Mouse (Mus musculus) midbrain, embryonic 15.5 days (tissue): Measurements from ENCODE around the gene Mmadhc. TPM values are rescaled to one million over a fixed set of nuclear protein-coding genes. Genes with fewer than 3 reads are reported as not detected.

Source experiments
- ATAC-seq: fragments of 200-750 bp; cut with Nextera tagmentation; replicated peaks from 2 replicates; pipeline ENCODE4 v1.8.0; 2017; ENCODE audit warnings: moderate TSS enrichment
- H3K27ac ChIP-seq: fragments of 300-500 bp; sonication (generic); 2 replicates; pipeline ENCODE4 v1.5.1; 2015; ENCODE audit warnings: mild to moderate bottlenecking, inconsistent platforms
- H3K27me3 ChIP-seq: fragments of 300-500 bp; sonication (generic); replicated peaks from 2 replicates; pipeline ENCODE4 v1.6.1; 2015; ENCODE audit warnings: inconsistent platforms
- H3K36me3 ChIP-seq: fragments of 300-500 bp; sonication (generic); replicated peaks from 2 replicates; pipeline ENCODE4 v1.6.1; 2015; ENCODE audit warnings: inconsistent platforms
- H3K4me1 ChIP-seq: fragments of 300-500 bp; sonication (generic); 2 replicates; pipeline ENCODE4 v1.6.1; 2015; ENCODE audit warnings: inconsistent platforms
- H3K4me2 ChIP-seq: fragments of 300-500 bp; sonication (generic); 2 replicates; pipeline ENCODE4 v1.6.1; 2015; ENCODE audit warnings: inconsistent platforms, mild to moderate bottlenecking, moderate library complexity
- H3K4me3 ChIP-seq: fragments of 300-500 bp; sonication (generic); 2 replicates; pipeline ENCODE4 v1.5.1; 2015; ENCODE audit warnings: mild to moderate bottlenecking, inconsistent platforms
- H3K9ac ChIP-seq: fragments of 300-500 bp; sonication (generic); 2 replicates; pipeline ENCODE4 v1.6.1; 2015; ENCODE audit warnings: mild to moderate bottlenecking, inconsistent platforms
- H3K9me3 ChIP-seq: fragments of 300-500 bp; sonication (generic); 2 replicates; pipeline ENCODE4 v1.6.1; 2016; ENCODE audit warnings: inconsistent platforms
- WGBS: fragments of 180-500 bp; shearing (Covaris S2); methylation state at CpG from one replicate; pipeline ENCODE4 v1.1.7; 2015; ENCODE audit warnings: mixed read lengths; 5-methylcytosine and 5-hydroxymethylcytosine counted together
- polyA plus RNA-seq: library from polyadenylated mRNA; unstranded; fragments of >200 nt; fragmentation: Nextera tagmentation; extraction: Ambion mirVana; gene quantifications from 2 replicates; pipeline ENCODE4 v1.2.1, GENCODE M21; 2015

Mmadhc gene
- 129 and 135 TPM in 2 replicates for polyA plus RNA-seq

GRCm38 (mm10) chr2:50296109-50296986, at the start of gene Mmadhc:
Gene Mmadhc, minus strand, starts transcription at chr2:50296801.
- peak within 1 kb of the TSS; percentile 90 for H3K27ac ChIP-seq
- peak within 1 kb of the TSS; percentile 71 for H3K4me3 ChIP-seq
- peak within 1 kb of the TSS; percentile 64 for H3K4me2 ChIP-seq
- H3K36me3 ChIP-seq: no peaks in the 10 kb centered on the region
- H3K4me1 ChIP-seq: peaks cover 27% of the 10 kb centered on the region
- ATAC-seq: peak; percentile 97
- under 1% methylated on average over 58 of the region's 58 CpGs for WGBS
- peak within 1 kb of the TSS; percentile 72 for H3K9ac ChIP-seq
- no peaks in the 10 kb centered on the region for H3K27me3 ChIP-seq
- H3K9me3 ChIP-seq: no peaks in the 10 kb centered on the region

DNA sequence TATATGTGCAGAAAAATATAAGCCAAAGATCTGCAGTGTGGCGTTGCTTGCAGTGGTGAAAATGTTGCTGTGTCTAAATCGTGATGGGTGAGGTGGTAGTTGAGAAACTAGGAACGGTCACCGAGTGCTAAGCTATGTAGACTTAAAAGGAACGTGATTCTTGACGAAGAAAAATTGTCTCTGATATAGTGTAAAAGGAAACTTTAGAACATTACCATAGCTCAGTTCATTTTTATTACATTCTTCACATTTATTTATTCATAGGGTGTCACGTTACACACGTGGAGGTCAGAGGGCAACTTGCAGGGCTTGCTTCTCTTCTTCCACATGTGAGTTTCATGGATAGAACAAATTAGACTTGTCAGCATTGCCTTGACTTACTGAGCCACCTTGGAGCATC, 47.0 kb upstream of the Mmadhc start:
- Histone ChIP-seq H3K4me3 (no peak overlapping the region), H3K27me3 (no peaks in the 10 kb centered on the region), H3K4me2 (no peak overlapping the region), H3K4me1 (no peaks in the 10 kb centered on the region), H3K9ac (no peak overlapping the region), H3K27ac (no peak overlapping the region), H3K9me3 (no peaks in the 10 kb centered on the region), H3K36me3 (no peaks in the 10 kb centered on the region)
- 91% methylated on average over 8 of the region's 8 CpGs for WGBS
- no peak for ATAC-seq

- no peak for ATAC-seq
- Histone ChIP-seq H3K27me3 (no peaks in the 10 kb centered on the region), H3K4me1 (no peaks in the 10 kb centered on the region), H3K36me3 (no peaks in the 10 kb centered on the region), H3K9me3 (no peaks in the 10 kb centered on the region), H3K9ac (no peak overlapping the region), H3K27ac (no peak overlapping the region), H3K4me3 (no peak overlapping the region), H3K4me2 (no peak overlapping the region)
- 77% methylated on average over 3 of the region's 3 CpGs for WGBS
Observed at GRCm38 (mm10) chr2:50339061-50339460, 42.5 kb upstream of the Mmadhc start.

GRCm38 (mm10) chr2:50337596-50337995, 41.0 kb upstream of the Mmadhc start:
- H3K4me1 ChIP-seq: no peaks in the 10 kb centered on the region
- no peaks in the 10 kb centered on the region for H3K36me3 ChIP-seq
- H3K4me3 ChIP-seq: no peak overlapping the region
- no peak overlapping the region for H3K9ac ChIP-seq
- no peak overlapping the region for H3K4me2 ChIP-seq
- WGBS: 62% methylated on average over 1 of the region's 1 CpGs
- ATAC-seq: no peak
- H3K27ac ChIP-seq: no peak overlapping the region
- H3K9me3 ChIP-seq: no peaks in the 10 kb centered on the region
- H3K27me3 ChIP-seq: no peaks in the 10 kb centered on the region

GRCm38 (mm10) chr2:50331716-50332270, 35.2 kb upstream of the Mmadhc start:
- Histone ChIP-seq H3K36me3 (no peaks in the 10 kb centered on the region), H3K4me3 (no peak overlapping the region), H3K9ac (no peak overlapping the region), H3K27ac (no peak overlapping the region), H3K9me3 (no peaks in the 10 kb centered on the region), H3K27me3 (no peaks in the 10 kb centered on the region), H3K4me2 (no peak overlapping the region), H3K4me1 (0 out of 2 replicates have a peak, but pooled peaks cover 3% of the 10 kb centered on the region)
- no peak for ATAC-seq
- WGBS: 51% methylated on average over 5 of the region's 5 CpGs

DNA sequence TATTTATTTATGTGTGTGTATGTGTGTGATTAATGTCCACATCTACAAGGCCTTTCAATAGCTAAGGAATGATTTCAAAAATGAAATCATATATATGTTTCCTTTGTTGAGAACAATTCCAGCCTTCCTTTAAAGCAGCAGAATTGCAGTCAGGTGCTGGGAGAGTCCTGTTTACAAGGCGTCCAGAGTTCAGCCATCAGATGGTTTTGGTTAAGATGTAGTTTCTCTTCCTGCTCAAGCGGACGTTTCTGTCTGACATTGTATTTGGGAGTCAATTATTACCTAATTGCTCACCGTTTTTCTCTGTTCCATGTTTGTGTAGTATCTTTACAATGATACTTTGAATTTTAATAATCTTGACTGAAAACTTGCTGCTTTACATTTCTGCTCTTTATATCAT, 31.6 kb upstream of the Mmadhc start:
- no peak overlapping the region for H3K4me2 ChIP-seq
- ATAC-seq: no peak
- no peak overlapping the region for H3K9ac ChIP-seq
- no peak overlapping the region for H3K4me3 ChIP-seq
- no peaks in the 10 kb centered on the region for H3K9me3 ChIP-seq
- no peaks in the 10 kb centered on the region for H3K27me3 ChIP-seq
- H3K4me1 ChIP-seq: 0 out of 2 replicates have a peak, but pooled peaks cover 3% of the 10 kb centered on the region
- 87% methylated on average over 4 of the region's 4 CpGs for WGBS
- H3K36me3 ChIP-seq: no peaks in the 10 kb centered on the region
- H3K27ac ChIP-seq: no peak overlapping the region

DNA sequence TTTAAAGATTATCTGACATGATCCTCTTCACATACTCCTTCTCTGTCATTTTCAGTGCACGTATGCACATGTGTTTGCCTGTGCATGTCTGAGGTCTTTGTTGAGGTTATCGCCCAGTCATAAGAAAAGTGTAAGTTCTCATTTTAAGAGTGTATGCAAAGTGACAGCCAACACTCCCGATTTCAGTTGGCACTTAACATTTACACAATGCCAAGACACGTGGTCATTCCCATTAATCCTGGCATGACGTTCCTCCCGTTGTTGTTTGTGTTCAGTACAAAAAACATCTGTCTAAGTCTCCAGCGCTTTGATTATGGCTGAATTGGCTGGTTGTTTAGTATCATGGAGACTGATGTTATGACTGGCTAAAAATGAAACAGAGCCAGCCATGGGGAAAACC, 28.2 kb upstream of the Mmadhc start:
- WGBS: 86% methylated on average over 7 of the region's 7 CpGs
- Histone ChIP-seq H3K4me1 (no peaks in the 10 kb centered on the region), H3K4me2 (no peak overlapping the region), H3K4me3 (no peak overlapping the region), H3K9ac (no peak overlapping the region), H3K9me3 (no peaks in the 10 kb centered on the region), H3K27me3 (no peaks in the 10 kb centered on the region), H3K27ac (no peak overlapping the region), H3K36me3 (no peaks in the 10 kb centered on the region)
- ATAC-seq: no peak

- peak; percentile 87 for ATAC-seq
- WGBS: 36% methylated on average over 9 of the region's 9 CpGs
- Histone ChIP-seq H3K27me3 (no peaks in the 10 kb centered on the region), H3K4me3 (no peak overlapping the region), H3K9me3 (no peaks in the 10 kb centered on the region), H3K27ac (no peak overlapping the region), H3K4me2 (peak overlapping the region; percentile 28), H3K36me3 (no peaks in the 10 kb centered on the region), H3K9ac (no peak overlapping the region), H3K4me1 (peaks cover 9% of the 10 kb centered on the region; the same call in 1 of the 2 replicates)
Observed at GRCm38 (mm10) chr2:50306663-50307320, 10.2 kb upstream of the Mmadhc start.

DNA sequence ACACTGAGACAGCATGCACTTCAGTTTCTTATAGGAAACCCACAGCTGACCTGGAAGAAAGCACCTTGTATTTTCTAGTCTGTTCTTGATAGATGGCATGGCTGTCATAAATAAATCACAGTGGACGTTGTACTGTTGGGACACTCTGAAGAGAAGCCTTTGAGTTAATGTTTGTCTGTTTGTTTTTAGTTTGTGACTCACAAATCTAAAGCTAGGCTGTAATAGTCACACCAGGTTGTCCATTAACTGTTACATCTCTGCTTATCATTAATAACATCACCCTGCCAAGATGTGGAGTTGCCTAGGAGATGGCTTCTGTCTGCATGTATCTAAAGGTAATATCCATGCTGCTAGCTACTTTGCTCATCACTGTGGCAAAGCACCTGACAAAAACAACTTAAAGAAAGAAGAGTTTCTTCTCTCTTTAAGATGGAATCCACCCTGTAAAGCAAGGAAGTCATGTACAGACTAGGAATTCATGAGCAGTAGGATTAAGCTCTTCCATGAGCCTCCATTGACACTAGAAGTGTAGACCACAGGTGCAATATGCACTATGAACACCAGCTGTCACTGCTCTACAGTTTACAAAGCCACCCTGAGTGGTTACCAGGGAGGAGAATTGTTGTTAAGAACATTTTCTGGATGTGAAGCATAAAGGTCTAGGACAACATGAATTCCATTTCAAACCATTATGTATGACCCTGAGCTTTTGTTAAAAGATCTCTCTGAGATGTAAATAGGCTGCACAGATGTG, 8.4 kb upstream of the Mmadhc start:
- Histone ChIP-seq H3K9ac (no peak overlapping the region), H3K27me3 (no peaks in the 10 kb centered on the region), H3K27ac (no peak overlapping the region), H3K4me3 (no peak overlapping the region), H3K4me1 (peaks cover 9% of the 10 kb centered on the region; the same call in 1 of the 2 replicates), H3K9me3 (no peaks in the 10 kb centered on the region), H3K4me2 (no peak overlapping the region), H3K36me3 (no peaks in the 10 kb centered on the region)
- peak; percentile 55; the same call in 1 of the 2 replicates for ATAC-seq
- WGBS: 79% methylated on average over 1 of the region's 1 CpGs

DNA sequence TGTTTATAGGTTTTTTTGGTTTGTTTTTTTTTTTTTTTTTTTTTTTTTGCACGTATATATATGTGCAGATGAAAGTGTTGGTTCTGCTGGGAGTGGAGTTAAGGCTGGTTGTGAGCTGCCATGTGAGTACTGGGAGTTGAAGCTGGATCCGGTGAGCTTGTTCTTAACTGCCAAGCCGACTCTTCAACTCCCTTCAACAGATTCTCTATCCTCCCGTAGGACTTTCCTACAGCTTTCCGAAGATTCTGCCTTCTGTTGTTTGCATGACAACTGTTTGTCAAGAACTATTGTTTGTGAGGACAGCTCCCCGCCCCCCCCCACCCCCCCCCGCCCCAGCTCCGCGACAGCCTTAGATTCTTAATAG, 368 bp upstream of the Mmadhc start:
- peaks cover 27% of the 10 kb centered on the region for H3K4me1 ChIP-seq
- ATAC-seq: peak; percentile 22; the same call in 1 of the 2 replicates
- H3K36me3 ChIP-seq: no peaks in the 10 kb centered on the region
- H3K4me2 ChIP-seq: peak overlapping the region; percentile 64
- peak overlapping the region; percentile 71 for H3K4me3 ChIP-seq
- H3K9ac ChIP-seq: no peak overlapping the region
- WGBS: 2% methylated on average over 9 of the region's 9 CpGs
- H3K27me3 ChIP-seq: no peaks in the 10 kb centered on the region
- H3K27ac ChIP-seq: no peak overlapping the region
- no peaks in the 10 kb centered on the region for H3K9me3 ChIP-seq

GRCm38 (mm10) chr2:50295562-50295961, 1.0 kb downstream of the Mmadhc start:
- H3K36me3 ChIP-seq: peaks cover 6% of the 10 kb centered on the region
- no peak for ATAC-seq
- peak overlapping the region; percentile 40 for H3K9ac ChIP-seq
- H3K4me2 ChIP-seq: peak overlapping the region; percentile 64
- H3K4me1 ChIP-seq: peaks cover 27% of the 10 kb centered on the region
- H3K9me3 ChIP-seq: no peaks in the 10 kb centered on the region
- 44% methylated on average over 5 of the region's 5 CpGs for WGBS
- peak overlapping the region; percentile 71 for H3K4me3 ChIP-seq
- no peak overlapping the region for H3K27ac ChIP-seq
- H3K27me3 ChIP-seq: no peaks in the 10 kb centered on the region

DNA sequence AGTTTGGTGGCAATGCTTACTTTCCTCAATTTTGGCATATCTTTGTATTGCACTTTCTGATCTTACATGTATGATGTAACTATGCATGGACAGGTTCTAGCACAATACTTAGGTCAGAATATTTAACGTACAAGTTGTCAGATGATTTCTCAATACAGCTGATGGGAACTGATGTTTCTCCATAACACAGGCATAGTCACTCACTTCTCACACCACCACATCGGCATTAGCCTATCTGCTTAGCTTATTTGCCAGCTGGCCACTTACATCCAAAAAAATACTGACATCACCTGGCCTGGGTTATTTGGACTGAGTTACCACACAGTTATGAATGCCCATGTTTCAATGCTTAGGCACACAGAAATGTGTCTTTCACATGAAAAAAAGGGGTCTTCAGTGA, 2.5 kb downstream of the Mmadhc start:
- no peaks in the 10 kb centered on the region for H3K27me3 ChIP-seq
- no peak overlapping the region for H3K9ac ChIP-seq
- H3K4me2 ChIP-seq: no peak overlapping the region
- H3K4me3 ChIP-seq: no peak overlapping the region
- H3K9me3 ChIP-seq: no peaks in the 10 kb centered on the region
- H3K27ac ChIP-seq: no peak overlapping the region
- no peak for ATAC-seq
- H3K36me3 ChIP-seq: peaks cover 14% of the 10 kb centered on the region
- H3K4me1 ChIP-seq: peaks cover 27% of the 10 kb centered on the region
- WGBS: 95% methylated on average over 2 of the region's 2 CpGs
